Mouse (Mus musculus) hematopoietic multipotent progenitor cell, adult 10-12 weeks (in vitro differentiated cells): ENCODE data around the gene Hrh1. TPM values are rescaled to one million over a fixed set of nuclear protein-coding genes. Genes with fewer than 3 reads are reported as not detected.

Experiments used
- polyA plus RNA-seq: library from polyadenylated mRNA; stranded (reverse); fragments of >175 nt; gene quantifications from 2 replicates; pipeline ENCODE4 v1.2.3, GENCODE M21; 2012; ENCODE audit warnings: low replicate concordance

The Hrh1 gene
- polyA plus RNA-seq = 0.24 and 0.40 TPM in 2 replicates

GRCm38 (mm10) chr6:114397691-114398217 lies at the start of gene Hrh1:
Gene Hrh1 (plus strand): TSS chr6:114397936.

Other genes starting within 250 kb of the Hrh1 start
- 0.55 and 0.64 TPM in 2 replicates for gene Slc6a1, start 115.3 kb upstream of the Hrh1 start, polyA plus RNA-seq
- 42.1 and 43.0 TPM in 2 replicates for gene Atg7, start 245.2 kb downstream of the Hrh1 start, polyA plus RNA-seq